Mouse (Mus musculus) heart, embryonic 10.5 days (tissue): ENCODE data around the gene Heca. TPM values are rescaled to one million over a fixed set of nuclear protein-coding genes. Genes with fewer than 3 reads are reported as not detected.
"Not testable (repeated sequence)": the region's sequence is repeated elsewhere in the genome, so short reads cannot be mapped to it uniquely, and the experiment has no call there.

ENCODE experiments used
- DNase-seq: peaks from one replicate; pipeline ENCODE4 v3.0.0-alpha.2; 2017; ENCODE audit warnings: low spot score
- H3K27ac ChIP-seq: fragments of 300-500 bp; sonication (generic); 2 replicates; pipeline ENCODE4 v1.5.1; 2016; ENCODE audit warnings: mild to moderate bottlenecking
- H3K27me3 ChIP-seq: fragments of 300-500 bp; sonication (generic); 2 replicates; pipeline ENCODE4 v1.6.1; 2016; ENCODE audit warnings: mild to moderate bottlenecking; ENCODE audit not compliant: poor library complexity, insufficient read depth, severe bottlenecking
- H3K36me3 ChIP-seq: fragments of 300-500 bp; sonication (generic); 2 replicates; pipeline ENCODE4 v1.6.1; 2016; ENCODE audit warnings: mild to moderate bottlenecking, moderate library complexity
- H3K4me1 ChIP-seq: fragments of 300-500 bp; sonication (generic); 2 replicates; pipeline ENCODE4 v1.6.1; 2016; ENCODE audit warnings: mild to moderate bottlenecking
- H3K4me3 ChIP-seq: fragments of 300-500 bp; sonication (generic); 2 replicates; pipeline ENCODE4 v1.5.1; 2016; ENCODE audit warnings: mild to moderate bottlenecking, moderate library complexity
- H3K9me3 ChIP-seq: fragments of 300-500 bp; sonication (generic); 2 replicates; pipeline ENCODE4 v1.6.1; 2016; ENCODE audit warnings: mild to moderate bottlenecking, moderate library complexity
- WGBS: fragments of 180-500 bp; shearing (Covaris S2); methylation state at CpG from one replicate; pipeline ENCODE4 v1.1.7; 2016; 5-methylcytosine and 5-hydroxymethylcytosine counted together
- polyA plus RNA-seq: library from polyadenylated mRNA; unstranded; fragments of >200 nt; fragmentation: Nextera tagmentation; extraction: Ambion mirVana; gene quantifications from 2 replicates; pipeline ENCODE4 v1.2.1, GENCODE M21; 2016

The Heca gene
- polyA plus RNA-seq, 1 experiment from 2014 or later, result 2.9 TPM

DNA sequence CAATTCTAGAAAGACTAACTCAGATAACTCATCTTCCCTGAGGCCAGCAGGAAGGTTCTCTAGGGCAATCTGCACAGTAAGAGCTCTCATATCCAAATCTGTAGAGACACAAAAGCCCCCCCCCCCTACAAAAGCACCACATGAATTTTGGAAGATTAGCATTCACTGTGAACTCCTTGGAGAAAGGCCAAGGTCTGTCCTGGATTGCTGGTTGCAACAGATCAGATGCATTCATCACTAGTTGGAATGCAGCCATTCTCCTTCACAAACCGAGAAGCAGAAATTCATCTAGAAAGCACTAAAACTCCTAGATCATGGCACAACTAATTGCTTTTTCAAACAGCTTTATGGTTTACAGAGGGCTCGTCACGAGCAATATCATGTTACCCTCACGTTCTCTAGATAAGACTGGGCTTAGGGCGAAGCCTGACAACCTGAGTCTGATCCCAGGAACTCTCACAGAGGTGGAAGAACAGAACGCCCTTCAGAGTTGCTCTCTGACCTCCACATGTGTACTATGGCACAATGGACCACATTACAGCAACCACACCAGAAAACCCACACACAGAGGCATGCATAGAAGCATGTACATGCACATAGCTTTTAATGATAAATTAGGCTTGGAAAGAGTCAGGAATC, 17.3 kb downstream of the Heca start:
- DNase-seq, result no peak
- Histone ChIP-seq H3K9me3 (no peaks in the 10 kb centered on the region), H3K4me1 (peaks cover 18% of the 10 kb centered on the region), H3K27ac (peak overlapping the region; percentile 13), H3K27me3 (no peaks in the 10 kb centered on the region), H3K4me3 (no peak overlapping the region), H3K36me3 (no peaks in the 10 kb centered on the region)
- WGBS, result 25% methylated on average over 6 of the region's 6 CpGs

DNA sequence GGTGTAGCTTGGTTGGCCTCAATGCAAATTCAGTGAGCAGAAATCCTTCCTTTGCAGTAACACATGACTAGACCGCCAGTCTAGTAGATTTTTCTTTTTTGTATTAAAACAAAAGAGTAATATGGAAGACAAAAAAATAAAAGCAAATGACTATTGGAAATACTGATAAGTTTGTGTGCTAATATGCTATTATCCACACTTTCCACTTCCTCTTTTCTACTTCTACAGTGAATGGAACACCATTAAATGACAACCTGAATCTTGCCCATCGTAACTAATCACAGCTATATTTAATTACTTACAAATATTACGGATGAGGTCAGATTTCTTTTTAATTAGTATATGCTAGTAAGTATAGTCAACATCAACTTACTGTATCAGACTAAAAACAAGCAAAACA, 22.7 kb downstream of the Heca start:
- WGBS, result 89% methylated on average over 3 of the region's 3 CpGs
- H3K9me3 ChIP-seq, result no peaks in the 10 kb centered on the region
- H3K4me1 ChIP-seq, result no peaks in the 10 kb centered on the region
- H3K36me3 ChIP-seq, result no peaks in the 10 kb centered on the region
- no peak overlapping the region for H3K4me3 ChIP-seq
- no peak overlapping the region for H3K27ac ChIP-seq
- DNase-seq, result no peak
- no peaks in the 10 kb centered on the region for H3K27me3 ChIP-seq

DNA sequence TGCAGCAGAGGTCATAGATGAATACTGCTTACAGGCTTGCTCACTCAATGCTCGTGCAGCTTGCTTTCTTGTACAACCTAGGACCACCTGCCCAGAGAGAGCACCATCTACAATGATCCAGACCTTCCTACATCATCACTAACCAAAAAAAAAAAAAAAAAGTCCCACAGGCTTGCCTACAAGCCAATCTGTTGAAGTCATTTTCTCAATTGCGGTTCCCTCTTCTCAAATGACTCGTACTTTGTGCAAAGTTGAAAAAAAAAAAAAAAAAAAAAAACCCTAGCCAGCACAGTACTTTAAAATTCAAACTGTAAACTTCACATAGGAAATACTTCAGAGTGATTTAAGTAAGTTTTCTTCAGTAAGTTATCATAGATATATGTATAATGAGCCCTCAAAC, 23.7 kb downstream of the Heca start:
- H3K4me3 ChIP-seq, result no peak overlapping the region
- H3K9me3 ChIP-seq, result no peaks in the 10 kb centered on the region
- H3K4me1 ChIP-seq, result peaks cover 3% of the 10 kb centered on the region; the same call in 1 of the 2 replicates
- H3K36me3 ChIP-seq, result no peaks in the 10 kb centered on the region
- WGBS, result 70% methylated on average over 3 of the region's 3 CpGs
- DNase-seq, result no peak
- H3K27ac ChIP-seq, result no peak overlapping the region
- no peaks in the 10 kb centered on the region for H3K27me3 ChIP-seq

DNA sequence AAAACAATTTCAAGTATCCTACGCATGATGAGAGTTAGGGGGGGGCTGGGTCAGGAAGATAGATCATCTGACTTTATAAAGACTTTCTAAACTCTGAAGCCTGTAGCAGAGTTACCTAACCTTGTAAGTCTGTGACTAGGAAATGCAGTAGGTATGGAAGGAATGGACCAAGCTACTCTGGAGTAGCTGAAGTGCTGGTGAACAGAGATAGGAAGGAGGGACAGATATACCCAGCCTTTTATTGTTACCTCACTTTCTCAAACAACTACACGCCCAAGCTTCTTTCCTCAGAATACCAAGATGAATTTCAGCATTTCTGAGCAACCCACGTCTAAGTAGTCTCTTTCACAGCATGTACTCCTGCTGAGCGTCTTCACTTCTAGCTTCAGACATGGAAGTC, 26.5 kb downstream of the Heca start:
- no peaks in the 10 kb centered on the region for H3K27me3 ChIP-seq
- no peaks in the 10 kb centered on the region for H3K9me3 ChIP-seq
- no peaks in the 10 kb centered on the region for H3K36me3 ChIP-seq
- WGBS, result 75% methylated on average over 4 of the region's 4 CpGs
- no peak overlapping the region for H3K4me3 ChIP-seq
- H3K27ac ChIP-seq, result no peak overlapping the region
- no peak for DNase-seq
- H3K4me1 ChIP-seq, result peaks cover 3% of the 10 kb centered on the region; the same call in 1 of the 2 replicates

DNA sequence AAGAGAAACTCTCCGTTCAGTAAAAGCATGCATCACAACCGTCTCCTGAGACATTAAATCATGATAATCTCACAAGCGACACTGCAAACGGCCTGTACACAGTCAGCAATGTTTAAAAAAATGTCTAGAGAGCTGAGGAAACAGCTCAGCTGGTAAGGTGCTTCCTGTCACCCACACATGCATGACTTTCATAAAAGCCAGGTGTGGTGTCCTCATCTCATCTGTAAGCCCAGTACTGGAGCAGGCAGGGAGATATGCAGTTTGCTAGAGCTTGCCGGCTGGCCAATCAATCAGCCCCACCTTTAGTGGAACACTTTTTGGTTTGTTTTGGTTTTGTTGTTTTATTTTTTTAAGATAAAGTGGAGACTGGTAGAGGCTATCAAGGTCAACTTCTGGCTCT, 27.9 kb downstream of the Heca start:
- no peaks in the 10 kb centered on the region for H3K27me3 ChIP-seq
- H3K4me3 ChIP-seq, result no peak overlapping the region
- no peaks in the 10 kb centered on the region for H3K9me3 ChIP-seq
- peaks cover 9% of the 10 kb centered on the region for H3K36me3 ChIP-seq
- no peak for DNase-seq
- H3K27ac ChIP-seq, result no peak overlapping the region
- H3K4me1 ChIP-seq, result peaks cover 3% of the 10 kb centered on the region; the same call in 1 of the 2 replicates
- 55% methylated on average over 5 of the region's 5 CpGs for WGBS

DNA sequence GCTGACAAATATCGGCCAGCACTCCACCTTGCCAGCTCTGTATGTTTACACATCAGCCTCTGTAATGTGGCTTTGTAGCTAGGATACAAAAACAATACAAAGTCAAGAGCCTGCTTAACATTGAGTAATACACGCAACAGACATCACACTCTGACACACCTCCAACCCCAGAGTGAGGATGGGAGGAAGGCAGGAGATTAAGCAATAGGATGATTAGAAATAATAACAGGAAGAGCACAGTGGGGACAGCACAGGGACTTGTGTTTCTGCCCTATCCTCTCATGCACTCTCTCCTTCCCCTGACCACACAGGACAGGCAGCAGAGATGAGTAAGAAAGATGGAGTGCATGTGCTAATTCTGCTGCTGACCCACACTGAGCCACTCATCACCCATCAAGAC, 28.8 kb downstream of the Heca start:
- no peak overlapping the region for H3K4me3 ChIP-seq
- no peaks in the 10 kb centered on the region for H3K27me3 ChIP-seq
- H3K9me3 ChIP-seq, result no peaks in the 10 kb centered on the region
- DNase-seq, result no peak
- 82% methylated on average over 2 of the region's 2 CpGs for WGBS
- H3K27ac ChIP-seq, result no peak overlapping the region
- peaks cover 13% of the 10 kb centered on the region for H3K36me3 ChIP-seq
- H3K4me1 ChIP-seq, result peaks cover 3% of the 10 kb centered on the region; the same call in 1 of the 2 replicates

DNA sequence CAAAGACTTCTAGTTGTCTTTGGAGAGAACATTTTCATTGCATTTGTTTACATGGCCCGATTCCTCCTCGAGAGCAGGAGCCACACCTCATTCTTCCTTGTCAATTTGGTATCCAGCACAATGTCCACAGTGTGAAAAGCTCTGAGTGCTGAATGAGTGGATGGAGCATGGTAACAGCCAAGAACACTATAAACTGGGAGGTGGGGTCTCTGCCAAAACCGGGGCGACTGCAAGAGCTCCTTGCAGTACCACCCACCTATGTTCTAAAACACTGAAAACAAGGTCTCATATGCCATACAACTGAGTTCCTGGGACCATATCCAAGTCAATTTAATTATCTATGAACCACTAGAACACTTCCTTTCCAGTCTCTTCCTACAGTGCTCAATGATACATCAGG, 39.1 kb downstream of the Heca start:
- Histone ChIP-seq H3K27ac (no peak overlapping the region), H3K27me3 (no peaks in the 10 kb centered on the region), H3K4me1 (no peaks in the 10 kb centered on the region), H3K36me3 (peaks cover 22% of the 10 kb centered on the region), H3K4me3 (no peak overlapping the region), H3K9me3 (no peaks in the 10 kb centered on the region)
- WGBS, result 71% methylated on average over 4 of the region's 4 CpGs
- DNase-seq, result no peak

DNA sequence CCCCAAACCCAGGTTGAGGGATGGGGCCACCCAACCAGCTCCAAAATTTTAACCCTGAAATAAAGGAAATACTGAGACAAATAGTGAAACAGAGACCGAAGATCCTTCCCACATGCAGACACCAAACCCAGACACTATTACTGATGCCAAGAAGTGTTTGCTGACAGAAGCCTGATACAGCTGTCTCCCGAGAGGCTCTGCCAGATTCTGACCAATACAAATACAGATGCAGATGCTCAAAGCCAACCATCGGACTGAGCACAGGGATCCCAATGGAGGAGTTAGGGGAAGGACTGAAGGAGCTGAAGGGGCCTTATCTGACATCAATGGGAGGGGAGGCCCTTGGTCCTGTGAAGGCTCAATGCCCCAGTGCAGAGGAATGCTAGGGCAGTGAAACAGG, 41.5 kb downstream of the Heca start:
- H3K9me3 ChIP-seq, H3K27ac ChIP-seq, H3K4me1 ChIP-seq, DNase-seq, H3K4me3 ChIP-seq, H3K27me3 ChIP-seq: not testable (repeated sequence)
- peaks cover 30% of the 10 kb centered on the region for H3K36me3 ChIP-seq
- 62% methylated on average over 3 of the region's 3 CpGs for WGBS

DNA sequence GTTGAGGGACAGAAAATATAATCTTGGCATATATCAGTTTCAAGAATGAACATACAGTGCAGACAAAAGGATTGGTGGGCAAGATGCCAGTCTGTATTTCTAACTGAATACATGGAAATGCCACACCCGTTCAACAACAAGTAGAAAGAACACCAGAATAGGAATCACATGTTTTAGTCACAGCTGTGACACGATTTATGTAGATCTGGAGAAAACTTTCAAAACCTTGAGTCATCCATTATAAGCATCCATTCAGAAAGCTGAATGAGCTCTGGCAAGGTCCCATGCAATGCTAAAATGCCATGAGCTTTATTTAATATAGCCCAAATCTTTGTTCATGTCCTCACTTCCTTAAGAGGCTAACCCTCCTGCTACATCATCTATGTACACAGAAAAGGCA, 44.4 kb downstream of the Heca start:
- no peaks in the 10 kb centered on the region for H3K27me3 ChIP-seq
- no peak overlapping the region for H3K27ac ChIP-seq
- 84% methylated on average over 2 of the region's 2 CpGs for WGBS
- DNase-seq, result no peak
- no peak overlapping the region for H3K4me3 ChIP-seq
- H3K9me3 ChIP-seq, result no peaks in the 10 kb centered on the region
- H3K36me3 ChIP-seq, result peaks cover 37% of the 10 kb centered on the region
- H3K4me1 ChIP-seq, result no peaks in the 10 kb centered on the region

DNA sequence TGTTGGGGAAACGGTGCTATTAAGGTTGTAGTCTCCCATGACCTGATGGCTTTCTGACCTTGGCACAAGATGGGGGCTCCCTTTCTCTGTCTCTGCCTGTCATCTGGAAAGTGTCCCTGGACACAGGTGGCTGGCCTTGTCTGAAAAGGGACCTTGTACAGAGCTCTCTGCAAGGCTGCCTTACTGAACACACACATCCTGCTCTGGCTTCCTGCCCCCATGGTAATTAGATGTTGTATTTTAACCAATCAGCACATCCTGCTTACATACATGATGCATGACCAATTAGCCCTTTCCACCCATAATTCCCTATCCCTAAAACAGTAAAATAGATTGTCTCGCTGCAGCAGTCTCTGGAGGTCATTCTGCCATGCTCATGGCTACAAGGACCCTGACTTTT, 67.1 kb downstream of the Heca start:
- Histone ChIP-seq H3K36me3 (no peaks in the 10 kb centered on the region), H3K9me3 (no peaks in the 10 kb centered on the region), H3K4me1 (peaks cover 5% of the 10 kb centered on the region), H3K27ac (no peak overlapping the region), H3K27me3 (no peaks in the 10 kb centered on the region), H3K4me3 (no peak overlapping the region)
- DNase-seq, result no peak
- 67% methylated on average over 2 of the region's 2 CpGs for WGBS

DNA sequence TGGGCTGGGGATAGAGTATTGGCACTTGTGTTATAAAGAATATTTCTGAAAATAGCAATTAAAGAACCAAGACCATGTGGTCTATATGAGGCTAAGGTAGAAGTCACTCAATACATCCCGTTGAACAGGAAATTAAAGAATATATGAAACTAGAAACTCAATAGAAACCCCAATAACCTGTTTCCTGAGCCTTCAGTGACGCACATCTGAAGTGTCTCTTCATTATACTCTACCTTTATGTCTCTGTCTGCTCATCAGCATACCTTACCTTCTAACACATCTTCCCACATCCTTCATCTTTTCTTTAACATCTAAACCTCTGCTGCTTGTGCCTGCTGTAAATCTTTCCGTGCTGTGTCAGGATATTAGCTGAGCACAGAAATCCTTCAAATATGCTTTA, 67.8 kb downstream of the Heca start:
- Histone ChIP-seq H3K9me3 (no peaks in the 10 kb centered on the region), H3K27ac (no peak overlapping the region), H3K36me3 (no peaks in the 10 kb centered on the region), H3K4me1 (peaks cover 5% of the 10 kb centered on the region), H3K4me3 (no peak overlapping the region), H3K27me3 (no peaks in the 10 kb centered on the region)
- no peak for DNase-seq
- 82% methylated on average over 3 of the region's 3 CpGs for WGBS

DNA sequence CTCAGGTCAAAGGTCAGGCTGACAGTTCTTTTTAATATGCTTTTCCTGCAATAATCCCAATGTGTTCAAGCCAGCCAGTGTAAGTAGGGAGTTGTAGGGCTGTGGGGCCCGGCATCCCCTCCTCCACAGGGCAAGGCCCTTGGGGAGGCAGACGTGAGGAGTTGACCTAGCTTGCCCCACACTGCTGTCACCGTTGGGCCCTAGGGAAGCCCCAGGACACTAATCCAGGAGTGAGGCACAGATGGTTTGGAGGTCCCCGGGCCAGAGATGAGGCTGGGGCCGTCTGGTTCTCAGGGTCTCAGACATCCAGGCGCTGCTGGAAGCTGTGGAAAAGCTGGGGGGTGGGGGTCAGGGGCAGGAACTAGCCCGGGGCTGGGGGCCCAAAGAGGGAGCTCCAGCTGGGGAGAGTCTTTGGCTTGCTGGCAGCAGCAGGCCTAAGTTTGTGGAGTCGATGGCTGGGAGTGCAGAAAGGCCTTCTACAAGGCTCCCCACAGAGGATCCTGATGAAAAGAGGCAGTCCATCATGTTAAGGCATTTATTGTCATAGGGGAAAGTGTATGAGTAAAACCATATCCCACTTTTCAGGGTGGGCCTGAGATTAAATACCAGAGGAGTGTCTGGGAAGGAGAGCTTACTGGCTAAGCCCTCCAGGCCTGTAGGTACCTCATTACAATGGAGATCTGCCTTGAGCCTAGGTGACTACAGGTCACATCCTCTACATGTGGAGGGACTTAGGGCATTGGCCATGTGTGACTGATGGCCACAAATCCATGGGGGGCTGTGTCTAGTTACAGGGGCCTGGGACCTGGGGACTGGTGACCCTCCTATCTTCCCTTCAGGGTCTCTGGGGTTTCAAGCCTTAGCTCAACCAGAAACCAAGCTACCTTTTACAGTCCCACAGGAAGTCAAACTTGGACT, 69.6 kb downstream of the Heca start:
- no peak for DNase-seq
- H3K27me3 ChIP-seq, result no peaks in the 10 kb centered on the region
- no peak overlapping the region for H3K4me3 ChIP-seq
- no peaks in the 10 kb centered on the region for H3K9me3 ChIP-seq
- no peaks in the 10 kb centered on the region for H3K36me3 ChIP-seq
- 36% methylated on average over 8 of the region's 8 CpGs for WGBS
- H3K27ac ChIP-seq, result no peak overlapping the region
- peaks cover 5% of the 10 kb centered on the region for H3K4me1 ChIP-seq

DNA sequence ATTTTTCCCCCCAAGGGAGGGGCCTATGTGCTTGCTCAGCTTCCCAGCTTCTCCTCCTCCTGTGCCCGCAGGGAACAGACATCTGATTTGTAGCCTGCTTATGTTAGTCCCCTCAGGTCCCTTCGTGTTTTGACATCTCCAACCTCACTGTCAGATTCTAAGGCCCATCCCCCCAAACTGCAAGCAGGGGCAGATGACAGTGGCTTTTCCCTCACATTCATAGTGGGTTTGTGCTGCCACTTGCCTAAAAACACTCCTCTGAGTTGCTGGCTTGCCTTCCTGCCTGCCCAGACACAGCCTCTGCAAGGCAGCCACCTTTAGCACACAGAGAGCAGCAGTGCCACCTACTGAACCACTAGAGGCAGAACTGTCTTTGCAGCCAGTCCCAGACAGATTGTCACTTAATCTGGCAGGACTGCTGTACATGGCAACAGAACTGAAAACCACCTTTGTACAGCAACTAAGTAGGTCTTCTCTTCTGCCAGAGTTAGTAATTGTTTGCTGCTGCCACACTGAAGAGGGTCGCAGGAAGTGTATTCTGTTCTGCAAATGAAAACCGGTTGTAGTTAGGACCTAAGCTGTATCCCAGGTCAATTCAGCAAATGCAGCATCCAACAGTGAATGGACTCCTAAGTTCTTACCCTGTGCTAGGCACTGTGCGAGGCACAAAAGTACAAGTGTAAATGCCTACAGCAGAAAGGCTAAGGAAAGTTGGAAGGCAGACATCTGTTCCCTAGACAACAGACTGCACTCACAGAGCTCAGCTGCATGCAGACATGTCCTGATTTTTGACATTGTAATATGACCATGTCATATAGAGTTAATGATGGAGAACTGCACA, 77.8 kb downstream of the Heca start:
- peak; percentile 89 for DNase-seq
- no peaks in the 10 kb centered on the region for H3K9me3 ChIP-seq
- H3K4me1 ChIP-seq, result peaks cover 7% of the 10 kb centered on the region; the same call in 1 of the 2 replicates
- H3K27ac ChIP-seq, result peak overlapping the region; percentile 62
- no peak overlapping the region for H3K4me3 ChIP-seq
- 32% methylated on average over 5 of the region's 5 CpGs for WGBS
- no peaks in the 10 kb centered on the region for H3K36me3 ChIP-seq
- no peaks in the 10 kb centered on the region for H3K27me3 ChIP-seq
